Mouse (Mus musculus) MEL (cell line): ENCODE data around the gene Pml. TPM values are rescaled to one million over a fixed set of nuclear protein-coding genes. Genes with fewer than 3 reads are reported as not detected.

Experiments
- DNase-seq: peaks from one replicate; pipeline ENCODE4 v3.0.0; 2011; ENCODE audit warnings: low read depth, low spot score
- H3K27ac ChIP-seq: 2 replicates; pipeline ENCODE4 v1.5.1; 2012; ENCODE audit warnings: low read depth, mild to moderate bottlenecking, control low read depth, low read length, moderate library complexity; ENCODE audit not compliant: control insufficient read depth
- H3K27me3 ChIP-seq, 2 experiments: fragments of 150-350 bp in 1 of 2; sonication (generic) in 1 of 2; 2 replicates each; pipeline ENCODE4 v1.6.1; 2012; ENCODE audit warnings: low read length in 2 of 2, mild to moderate bottlenecking in 2 of 2, improper control_type of control experiment in 1 of 2, moderate library complexity in 1 of 2; ENCODE audit not compliant: insufficient read depth in 2 of 2, control insufficient read depth in 1 of 2
- H3K36me3 ChIP-seq, 2 experiments: 2 replicates each; pipeline ENCODE4 v1.6.1; 2012 to 2014; ENCODE audit warnings: low read length in 2 of 2, improper control_type of control experiment in 1 of 2, inconsistent platforms in 1 of 2, mild to moderate bottlenecking in 1 of 2; ENCODE audit not compliant: insufficient read depth in 2 of 2, control insufficient read depth in 1 of 2
- H3K4me1 ChIP-seq, 2 experiments: fragments of 150-350 bp in 1 of 2; sonication (generic) in 1 of 2; 2 replicates each; pipeline ENCODE4 v1.6.1; 2012; ENCODE audit warnings: low read length in 2 of 2, improper control_type of control experiment in 1 of 2, mild to moderate bottlenecking in 1 of 2; ENCODE audit not compliant: insufficient read depth in 2 of 2, control insufficient read depth in 1 of 2
- H3K4me3 ChIP-seq, 2 experiments: fragments of 150-350 bp in 1 of 2; sonication (generic) in 1 of 2; 2 replicates each; pipeline ENCODE4 v1.5.1; 2012; ENCODE audit warnings: low read depth in 2 of 2, low read length in 2 of 2, mild to moderate bottlenecking in 2 of 2, moderate library complexity in 2 of 2, control low read depth in 1 of 2, improper control_type of control experiment in 1 of 2; ENCODE audit not compliant: control insufficient read depth in 1 of 2, insufficient read depth in 1 of 2
- H3K79me2 ChIP-seq: 2 replicates; pipeline ENCODE4 v1.6.1; 2012; ENCODE audit warnings: mild to moderate bottlenecking, low read length, moderate library complexity; ENCODE audit not compliant: control insufficient read depth, poor library complexity, insufficient read depth
- H3K9ac ChIP-seq: 2 replicates; pipeline ENCODE4 v1.6.1; 2012; ENCODE audit warnings: low read depth, mild to moderate bottlenecking, control low read depth, low read length, moderate library complexity; ENCODE audit not compliant: control insufficient read depth, poor library complexity, severe bottlenecking
- H3K9me3 ChIP-seq: fragments of 150-350 bp; sonication (generic); replicated peaks from 2 replicates; pipeline ENCODE4 v1.6.1; 2012; ENCODE audit warnings: mild to moderate bottlenecking, low read length, improper control_type of control experiment, moderate library complexity; ENCODE audit not compliant: insufficient read depth
- CHD2 ChIP-seq: IDR thresholded peaks from 2 replicates; pipeline ENCODE4 v1.6.1; 2011; ENCODE audit warnings: low read length, improper control_type of control experiment
- CTCF ChIP-seq, 3 experiments: IDR thresholded peaks in 2 of 3; conservative IDR thresholded peaks in 1 of 3; 2 replicates each; pipeline ENCODE4 v1.5.1; 2011 to 2012; ENCODE audit warnings: low read length in 3 of 3, low read depth in 2 of 3, mild to moderate bottlenecking in 2 of 3, improper control_type of control experiment in 1 of 3, inconsistent platforms in 1 of 3, mixed read lengths in 1 of 3, moderate library complexity in 1 of 3; ENCODE audit not compliant: control insufficient read depth in 1 of 3, insufficient read depth in 1 of 3, poor library complexity in 1 of 3, severe bottlenecking in 1 of 3
- ELF1 ChIP-seq: IDR thresholded peaks from 2 replicates; pipeline ENCODE4 v1.6.1; 2014; ENCODE audit warnings: low read depth, mild to moderate bottlenecking, inconsistent platforms, low read length, improper control_type of control experiment, moderate library complexity
- EP300 ChIP-seq, 2 experiments: IDR thresholded peaks; 2 replicates each; pipeline ENCODE4 v1.6.1; 2011; ENCODE audit warnings: improper control_type of control experiment in 2 of 2, low read length in 2 of 2, low read depth in 1 of 2, mild to moderate bottlenecking in 1 of 2
- ETS1 ChIP-seq: IDR thresholded peaks from 2 replicates; pipeline ENCODE4 v1.6.1; 2012; ENCODE audit warnings: low read depth, mild to moderate bottlenecking, inconsistent platforms, low read length, improper control_type of control experiment, moderate library complexity
- GABPA ChIP-seq: IDR thresholded peaks from 2 replicates; pipeline ENCODE4 v1.6.1; 2012; ENCODE audit warnings: low read depth, mild to moderate bottlenecking, inconsistent platforms, low read length, improper control_type of control experiment, moderate library complexity
- GATA1 ChIP-seq: IDR thresholded peaks from 2 replicates; pipeline ENCODE4 v1.6.1; 2011; ENCODE audit warnings: low read depth, low read length, improper control_type of control experiment
- HCFC1 ChIP-seq: IDR thresholded peaks from 2 replicates; pipeline ENCODE4 v1.6.1; 2012; ENCODE audit warnings: low read depth, mild to moderate bottlenecking, inconsistent platforms, low read length, improper control_type of control experiment, moderate library complexity
- JUND ChIP-seq: IDR thresholded peaks from 2 replicates; pipeline ENCODE4 v1.6.1; 2011; ENCODE audit warnings: low read depth, mild to moderate bottlenecking, improper control_type of control experiment, low read length
- KAT2A ChIP-seq: conservative IDR thresholded peaks from 2 replicates; pipeline ENCODE4 v1.6.1; 2012; ENCODE audit warnings: low read depth, low read length, improper control_type of control experiment, inconsistent platforms
- MAX ChIP-seq: IDR thresholded peaks from 2 replicates; pipeline ENCODE4 v1.6.1; 2011; ENCODE audit warnings: low read length, improper control_type of control experiment
- MYB ChIP-seq: IDR thresholded peaks from 2 replicates; pipeline ENCODE4 v1.6.1; 2011; ENCODE audit warnings: mild to moderate bottlenecking, low read depth, low read length, improper control_type of control experiment
- NELFE ChIP-seq: IDR thresholded peaks from 2 replicates; pipeline ENCODE4 v1.6.1; 2011; ENCODE audit warnings: low read depth, low read length, improper control_type of control experiment
- NRF1 ChIP-seq: IDR thresholded peaks from 2 replicates; pipeline ENCODE4 v1.6.1; 2014; ENCODE audit warnings: low read depth, mild to moderate bottlenecking, inconsistent platforms, low read length, improper control_type of control experiment, moderate library complexity; ENCODE audit not compliant: poor library complexity, insufficient read depth, severe bottlenecking
- POLR2AphosphoS2 ChIP-seq: IDR thresholded peaks from 2 replicates; pipeline ENCODE4 v1.6.1; 2011; ENCODE audit warnings: low read length, improper control_type of control experiment
- POLR2AphosphoS5 ChIP-seq: IDR thresholded peaks from 2 replicates; pipeline ENCODE4 v1.6.1; 2012; ENCODE audit warnings: low read depth, borderline replicate concordance, mild to moderate bottlenecking, inconsistent platforms, low read length, moderate library complexity, mixed read lengths
- RAD21 ChIP-seq: IDR thresholded peaks from 2 replicates; pipeline ENCODE4 v1.6.1; 2011; ENCODE audit warnings: mild to moderate bottlenecking, low read depth, low read length, improper control_type of control experiment
- SMC3 ChIP-seq: IDR thresholded peaks from 2 replicates; pipeline ENCODE4 v1.6.1; 2011; ENCODE audit warnings: low read depth, low read length, improper control_type of control experiment
- TBP ChIP-seq: IDR thresholded peaks from 2 replicates; pipeline ENCODE4 v1.8.0; 2011; ENCODE audit warnings: low read depth, low read length, improper control_type of control experiment
- UBTF ChIP-seq: IDR thresholded peaks from 2 replicates; pipeline ENCODE4 v1.6.1; 2012; ENCODE audit warnings: low read depth, mild to moderate bottlenecking, inconsistent platforms, low read length, improper control_type of control experiment, moderate library complexity, borderline replicate concordance; ENCODE audit not compliant: insufficient read depth
- USF2 ChIP-seq, 2 experiments: IDR thresholded peaks; 2 replicates each; pipeline ENCODE4 v1.6.1; 2011 to 2012; ENCODE audit warnings: improper control_type of control experiment in 2 of 2, low read length in 2 of 2, borderline replicate concordance in 1 of 2, inconsistent platforms in 1 of 2, low read depth in 1 of 2, mild to moderate bottlenecking in 1 of 2; ENCODE audit not compliant: insufficient read depth in 1 of 2
- ZC3H11A ChIP-seq: IDR thresholded peaks from 2 replicates; pipeline ENCODE4 v1.6.1; 2012; ENCODE audit warnings: low read depth, mild to moderate bottlenecking, inconsistent platforms, low read length, improper control_type of control experiment
- ZKSCAN1 ChIP-seq: IDR thresholded peaks from 2 replicates; pipeline ENCODE4 v1.6.1; 2012; ENCODE audit warnings: low read depth, mild to moderate bottlenecking, inconsistent platforms, low read length, improper control_type of control experiment, moderate library complexity
- ZMIZ1 ChIP-seq: IDR thresholded peaks from 2 replicates; pipeline ENCODE4 v1.6.1; 2012; ENCODE audit warnings: low read depth, mild to moderate bottlenecking, inconsistent platforms, low read length, improper control_type of control experiment, moderate library complexity
- ZNF384 ChIP-seq: IDR thresholded peaks from 2 replicates; pipeline ENCODE4 v1.6.1; 2012; ENCODE audit warnings: low read depth, mild to moderate bottlenecking, inconsistent platforms, low read length, improper control_type of control experiment
- polyA plus RNA-seq, 2 experiments: library from polyadenylated mRNA; stranded (reverse) in 1 of 2; unstranded in 1 of 2; fragments of >175 nt in 1 of 2; fragments of >200 nt in 1 of 2; gene quantifications; 2 replicates each; pipeline versions ENCODE4 v1.2.1 to v1.2.4; 2012; ENCODE audit warnings: low replicate concordance in 2 of 2, low read depth in 1 of 2; ENCODE audit not compliant: insufficient read length in 2 of 2, insufficient read depth in 1 of 2, missing spikeins in 1 of 2
- total RNA-seq: library from RNA; depleted of rRNA; stranded (reverse); fragments of 300-350 nt; gene quantifications from 2 replicates; pipeline ENCODE4 v1.2.3, GENCODE M21; 2012

The Pml gene
- total and polyA plus RNA-seq, 3 experiments = 25.2 to 56.6 TPM; not detected in 1

DNA sequence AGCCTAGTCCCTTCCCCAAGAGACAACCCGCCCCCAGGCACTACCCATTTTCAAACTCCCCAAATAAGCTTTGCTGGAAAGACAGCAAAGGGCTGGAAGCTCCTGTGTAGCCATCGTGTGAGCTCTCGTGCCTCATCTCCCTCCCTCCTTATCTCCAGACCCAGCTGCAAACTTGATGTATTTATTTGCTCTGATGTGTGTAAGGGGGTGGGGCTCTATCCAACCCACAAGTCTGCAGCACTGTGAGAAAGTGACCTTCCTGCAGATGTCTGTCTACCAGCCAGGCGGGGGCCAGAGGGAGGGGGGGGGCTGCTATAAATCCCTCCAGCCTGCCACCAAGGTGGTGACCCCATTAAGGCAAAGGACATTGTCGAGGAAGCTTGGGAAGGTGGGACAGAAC, 35.7 kb downstream of the Pml start (continued):
- peak; percentile 52 to 71 for TF ChIP-seq EP300 (IDR thresholded peaks at IDR 0.05; ENCODE audit: low read depth in 1 of 2, low read length in 2 of 2)
- TF ChIP-seq POLR2AphosphoS2 = peak; percentile 19; the same call in 1 of the 2 replicates
- TF ChIP-seq ZKSCAN1 = no peak
- TF ChIP-seq MYB = no peak
- no peak; the same call in 1 of the 2 replicates for TF ChIP-seq MAX
- no peak for TF ChIP-seq KAT2A
- no peak for TF ChIP-seq CHD2
- no peak; the same call in 1 of the 2 replicates for TF ChIP-seq HCFC1
- TF ChIP-seq USF2 (IDR thresholded peaks at IDR 0.05; ENCODE audit: borderline replicate concordance in 1 of 2, insufficient read depth in 1 of 2, low read depth in 1 of 2, low read length in 2 of 2) = no peak
- TF ChIP-seq ZNF384 = no peak
- TF ChIP-seq SMC3 = no peak
- no peak for TF ChIP-seq GABPA
- TF ChIP-seq RAD21 = no peak
- no peak for TF ChIP-seq CTCF (IDR thresholded peaks at IDR 0.05 in 2 of 3, conservative IDR thresholded peaks at IDR 0.05 in 1 of 3; ENCODE audit: control insufficient read depth in 1 of 3, insufficient read depth in 1 of 3, low read depth in 2 of 3, low read length in 3 of 3, poor library complexity in 1 of 3, severe bottlenecking in 1 of 3)
- TF ChIP-seq JUND = no peak
- no peak for TF ChIP-seq ELF1
- TF ChIP-seq POLR2AphosphoS5 = no peak
- no peak for TF ChIP-seq ZC3H11A
- TF ChIP-seq ZMIZ1 = no peak
- peak; percentile 82 for TF ChIP-seq GATA1

DNA sequence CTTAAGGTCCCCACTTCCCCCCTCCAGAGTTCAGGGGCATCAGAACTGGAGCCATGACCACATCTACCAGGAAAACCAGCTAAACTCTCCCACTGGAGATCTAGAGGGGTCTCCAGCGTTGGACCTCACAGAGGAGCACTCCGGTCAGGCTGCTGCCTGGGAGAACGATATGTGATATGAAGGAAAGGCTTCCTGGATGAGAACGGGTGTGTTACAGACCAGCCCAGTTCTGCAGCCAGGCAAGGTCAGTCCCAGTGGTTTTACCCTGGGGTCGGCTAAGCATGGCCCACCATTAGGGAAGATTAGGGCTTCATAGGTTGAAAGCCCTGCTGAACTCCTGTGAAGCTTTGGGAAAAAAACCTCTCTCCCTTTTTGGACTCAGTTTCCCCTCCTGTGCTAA, 36.2 kb downstream of the Pml start:
- Histone ChIP-seq H3K27me3 (no peaks in the 10 kb centered on the region), H3K4me3 (no peak overlapping the region), H3K27ac (no peak overlapping the region), H3K9me3 (no peaks in the 10 kb centered on the region), H3K36me3 (peaks cover 0 to 18% of the 10 kb centered on the region in 2 experiments; a peak in 2 of 4 replicates)
- TF ChIP-seq JUND (no peak), ELF1 (no peak), ETS1 (no peak), GATA1 (no peak), UBTF (no peak), MYB (no peak), ZNF384 (no peak), EP300 (IDR thresholded peaks at IDR 0.05; ENCODE audit: low read depth in 1 of 2, low read length in 2 of 2) (no peak), MAX (no peak), GABPA (no peak), TBP (no peak), NELFE (no peak), ZKSCAN1 (no peak), CTCF (IDR thresholded peaks at IDR 0.05 in 2 of 3, conservative IDR thresholded peaks at IDR 0.05 in 1 of 3; ENCODE audit: control insufficient read depth in 1 of 3, insufficient read depth in 1 of 3, low read depth in 2 of 3, low read length in 3 of 3, poor library complexity in 1 of 3, severe bottlenecking in 1 of 3) (no peak), NRF1 (no peak), SMC3 (no peak), ZC3H11A (no peak), RAD21 (no peak)
- TF ChIP-seq, all 39 proteins: peak for 0
- Histone ChIP-seq H3K79me2 (no peaks in the 10 kb centered on the region), H3K4me1 (peaks cover 7 to 25% of the 10 kb centered on the region in 2 experiments), H3K9ac (no peak overlapping the region)
- no peak for DNase-seq
